Mouse (Mus musculus): Measurements from ENCODE around the gene Cox7b. TPM values are rescaled to one million over a fixed set of nuclear protein-coding genes. Genes with fewer than 3 reads are reported as not detected.

The Cox7b gene
- polyA plus RNA-seq, 1 experiment from 2014 or later: 896 TPM

DNA sequence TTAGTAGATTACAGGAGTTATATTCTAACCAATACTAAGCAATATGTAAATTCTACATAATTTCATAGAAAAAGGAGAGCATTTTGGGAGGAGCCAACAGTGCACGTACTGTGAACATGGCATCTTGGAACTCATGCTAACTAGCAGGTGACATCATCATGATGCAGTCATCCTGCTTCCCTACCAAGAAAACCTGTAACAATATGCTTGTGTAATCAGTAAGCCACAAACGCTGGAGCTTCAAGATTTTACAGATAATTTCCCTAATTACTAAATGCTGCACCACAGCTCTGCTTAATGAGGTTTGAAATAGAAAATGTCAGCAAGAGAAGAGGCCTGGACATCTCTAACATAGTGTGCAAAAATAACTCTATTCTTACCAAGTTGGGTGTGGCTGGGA is 20.2 kb downstream of the Cox7b start:
- Histone ChIP-seq H3K9ac (ENCODE audit: low read depth, low read length) (no peak overlapping the region), H3K4me2 (replicated peaks; ENCODE audit: low read depth) (no peak overlapping the region), H3K27ac (ENCODE audit: low read depth, low read length) (no peak overlapping the region), H3K36me3 (ENCODE audit: control insufficient read depth, insufficient read depth) (no peaks in the 10 kb centered on the region), H3K4me3 (ENCODE audit: low read depth, low read length) (no peak overlapping the region), H3K9me3 (ENCODE audit: control insufficient read depth) (no peaks in the 10 kb centered on the region), H3K27me3 (replicated peaks; ENCODE audit: control insufficient read depth, insufficient read depth, low read length) (no peaks in the 10 kb centered on the region), H3K4me1 (replicated peaks; ENCODE audit: control insufficient read depth, insufficient read depth, low read length) (no peaks in the 10 kb centered on the region)
- 53% methylated on average over 2 of the region's 2 CpGs for WGBS
- TF ChIP-seq CTCF (IDR thresholded peaks at IDR 0.05; ENCODE audit: low read depth): no peak
- ATAC-seq: no peak

DNA sequence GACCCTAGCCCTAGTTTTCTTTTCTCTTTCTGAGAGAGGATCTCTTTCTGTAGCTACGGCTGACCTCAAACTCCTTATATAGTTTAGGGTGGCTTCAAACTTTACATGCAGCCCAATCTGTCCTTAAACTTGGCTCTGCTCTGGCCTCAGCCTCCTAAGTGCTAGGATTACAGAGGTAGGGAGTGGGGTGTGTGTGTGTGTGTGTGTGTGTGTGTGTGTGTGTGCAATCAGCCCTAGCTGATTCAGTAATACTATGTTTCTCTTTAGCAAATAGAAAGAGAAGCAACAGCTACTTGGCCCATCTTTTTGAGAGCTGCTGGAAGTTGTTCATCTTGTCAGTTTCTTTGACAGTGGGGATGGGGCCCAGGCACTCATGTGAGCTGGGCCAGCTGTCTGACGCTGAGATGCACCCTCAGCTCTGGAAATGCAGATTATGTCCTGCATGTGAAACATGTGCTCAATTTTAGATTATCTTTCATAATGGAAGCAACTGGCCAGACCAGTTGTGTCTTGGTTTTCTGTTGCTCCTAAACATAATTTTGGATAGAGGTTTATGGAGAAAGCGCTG is 21.8 kb downstream of the Cox7b start:
- no peak overlapping the region for H3K4me3 ChIP-seq (ENCODE audit: low read depth, low read length)
- no peaks in the 10 kb centered on the region for H3K4me1 ChIP-seq (replicated peaks; ENCODE audit: control insufficient read depth, insufficient read depth, low read length)
- no peak overlapping the region for H3K9ac ChIP-seq (ENCODE audit: low read depth, low read length)
- H3K27me3 ChIP-seq (replicated peaks; ENCODE audit: control insufficient read depth, insufficient read depth, low read length): no peaks in the 10 kb centered on the region
- 65% methylated on average over 3 of the region's 3 CpGs for WGBS
- no peak for ATAC-seq
- no peak overlapping the region for H3K4me2 ChIP-seq (replicated peaks; ENCODE audit: low read depth)
- H3K36me3 ChIP-seq (ENCODE audit: control insufficient read depth, insufficient read depth): no peaks in the 10 kb centered on the region
- no peak overlapping the region for H3K27ac ChIP-seq (ENCODE audit: low read depth, low read length)
- no peaks in the 10 kb centered on the region for H3K9me3 ChIP-seq (ENCODE audit: control insufficient read depth)
- TF ChIP-seq CTCF (IDR thresholded peaks at IDR 0.05; ENCODE audit: low read depth): no peak

DNA sequence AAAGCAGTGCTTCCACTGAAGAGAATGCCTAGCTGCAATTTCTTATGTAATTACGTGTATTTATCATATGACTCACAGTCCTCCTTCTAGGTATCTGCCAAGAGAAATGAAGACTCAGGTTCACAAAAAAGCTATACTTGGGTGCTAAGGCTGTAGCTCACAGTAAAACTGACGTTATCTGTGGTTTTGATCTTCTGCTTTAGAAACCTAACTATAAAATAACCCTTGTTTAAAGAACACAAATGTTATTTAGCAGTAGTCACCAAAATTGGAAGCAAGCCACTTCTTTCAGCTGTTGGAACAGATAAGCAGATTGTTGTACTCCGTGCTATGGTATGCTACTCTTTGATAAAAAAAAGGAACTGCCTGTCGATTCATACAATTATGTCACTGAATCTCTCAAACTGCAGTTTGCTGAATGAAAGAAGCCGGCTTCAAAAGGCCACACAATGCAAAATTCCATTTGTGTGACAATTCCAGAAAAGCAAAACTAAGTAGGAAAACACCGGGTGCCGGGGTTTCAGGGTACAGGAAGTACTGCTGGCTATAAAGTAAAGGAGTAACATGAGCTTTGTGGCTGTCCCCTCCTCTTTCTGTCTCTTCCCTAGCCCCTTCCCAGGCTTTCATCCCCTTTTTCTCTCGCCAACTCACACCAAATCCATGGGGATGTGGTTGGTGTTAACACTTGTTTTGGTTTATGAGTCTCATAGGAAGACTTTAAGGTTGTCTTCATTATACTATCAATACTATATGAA is 28.5 kb downstream of the Cox7b start:
- no peak overlapping the region for H3K4me2 ChIP-seq (replicated peaks; ENCODE audit: low read depth)
- no peak for ATAC-seq
- no peaks in the 10 kb centered on the region for H3K36me3 ChIP-seq (ENCODE audit: control insufficient read depth, insufficient read depth)
- no peaks in the 10 kb centered on the region for H3K9me3 ChIP-seq (ENCODE audit: control insufficient read depth)
- TF ChIP-seq CTCF (IDR thresholded peaks at IDR 0.05; ENCODE audit: low read depth): no peak
- no peak overlapping the region for H3K9ac ChIP-seq (ENCODE audit: low read depth, low read length)
- no peak overlapping the region for H3K4me3 ChIP-seq (ENCODE audit: low read depth, low read length)
- WGBS: 46% methylated on average over 8 of the region's 8 CpGs
- H3K27ac ChIP-seq (ENCODE audit: low read depth, low read length): peak overlapping the region; percentile 21; the same call in 1 of the 2 replicates
- H3K27me3 ChIP-seq (replicated peaks; ENCODE audit: control insufficient read depth, insufficient read depth, low read length): no peaks in the 10 kb centered on the region
- H3K4me1 ChIP-seq (replicated peaks; ENCODE audit: control insufficient read depth, insufficient read depth, low read length): 0 out of 2 replicates have a peak, but pooled peaks cover 2% of the 10 kb centered on the region

DNA sequence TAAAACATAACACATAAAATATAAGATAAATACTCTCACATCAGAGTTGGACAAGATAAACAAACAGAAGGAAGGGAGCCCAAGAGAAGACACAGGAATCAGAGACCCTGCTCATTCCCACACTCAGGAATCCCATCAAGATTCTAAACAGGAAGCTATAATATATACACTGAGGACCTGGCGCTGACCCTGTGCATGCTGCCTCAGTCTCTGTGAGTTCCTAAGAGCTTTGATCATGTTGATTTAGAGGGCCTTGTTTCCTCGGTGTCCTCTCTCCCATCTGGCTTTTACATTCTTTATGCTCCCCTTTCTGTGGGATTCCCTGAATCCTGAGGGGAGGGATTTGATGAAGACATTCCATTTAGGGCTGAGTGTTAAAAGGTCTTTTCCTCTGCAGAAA is 30.0 kb downstream of the Cox7b start:
- H3K9ac ChIP-seq (ENCODE audit: low read depth, low read length): no peak overlapping the region
- H3K27ac ChIP-seq (ENCODE audit: low read depth, low read length): no peak overlapping the region
- no peak overlapping the region for H3K4me3 ChIP-seq (ENCODE audit: low read depth, low read length)
- H3K27me3 ChIP-seq (replicated peaks; ENCODE audit: control insufficient read depth, insufficient read depth, low read length): no peaks in the 10 kb centered on the region
- H3K9me3 ChIP-seq (ENCODE audit: control insufficient read depth): no peaks in the 10 kb centered on the region
- ATAC-seq: no peak
- 37% methylated on average over 2 of the region's 2 CpGs for WGBS
- no peak overlapping the region for H3K4me2 ChIP-seq (replicated peaks; ENCODE audit: low read depth)
- 0 out of 2 replicates have a peak, but pooled peaks cover 2% of the 10 kb centered on the region for H3K4me1 ChIP-seq (replicated peaks; ENCODE audit: control insufficient read depth, insufficient read depth, low read length)
- no peaks in the 10 kb centered on the region for H3K36me3 ChIP-seq (ENCODE audit: control insufficient read depth, insufficient read depth)
- no peak for TF ChIP-seq CTCF (IDR thresholded peaks at IDR 0.05; ENCODE audit: low read depth)

DNA sequence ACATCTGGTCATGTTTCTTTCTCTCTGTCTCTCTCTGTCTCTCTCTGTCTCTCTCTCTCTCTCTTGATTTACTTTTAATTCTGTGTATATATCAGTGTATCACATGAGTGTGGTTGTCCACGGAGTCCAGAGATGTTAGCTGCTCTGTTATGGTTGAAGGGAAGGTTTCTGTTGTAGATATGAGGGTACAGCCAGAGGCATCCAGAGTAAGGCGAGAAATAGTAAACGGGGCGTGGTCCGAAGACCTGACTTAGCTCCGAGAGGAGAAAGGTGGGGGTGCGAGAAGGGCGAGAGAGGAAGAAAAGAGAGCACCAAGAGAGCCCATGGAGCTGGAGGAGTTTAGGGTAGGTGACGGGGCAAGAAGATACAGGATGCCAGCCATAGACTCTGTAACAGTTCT is 30.4 kb downstream of the Cox7b start:
- no peak for TF ChIP-seq CTCF (IDR thresholded peaks at IDR 0.05; ENCODE audit: low read depth)
- 61% methylated on average over 9 of the region's 9 CpGs for WGBS
- no peaks in the 10 kb centered on the region for H3K27me3 ChIP-seq (replicated peaks; ENCODE audit: control insufficient read depth, insufficient read depth, low read length)
- H3K4me3 ChIP-seq (ENCODE audit: low read depth, low read length): no peak overlapping the region
- no peak for ATAC-seq
- 0 out of 2 replicates have a peak overlapping the region, but pooled peaks have one; percentile 13 for H3K4me2 ChIP-seq (replicated peaks; ENCODE audit: low read depth)
- no peak overlapping the region for H3K9ac ChIP-seq (ENCODE audit: low read depth, low read length)
- H3K4me1 ChIP-seq (replicated peaks; ENCODE audit: control insufficient read depth, insufficient read depth, low read length): 0 out of 2 replicates have a peak, but pooled peaks cover 2% of the 10 kb centered on the region
- H3K27ac ChIP-seq (ENCODE audit: low read depth, low read length): peak overlapping the region; percentile 35
- H3K36me3 ChIP-seq (ENCODE audit: control insufficient read depth, insufficient read depth): no peaks in the 10 kb centered on the region
- no peaks in the 10 kb centered on the region for H3K9me3 ChIP-seq (ENCODE audit: control insufficient read depth)

DNA sequence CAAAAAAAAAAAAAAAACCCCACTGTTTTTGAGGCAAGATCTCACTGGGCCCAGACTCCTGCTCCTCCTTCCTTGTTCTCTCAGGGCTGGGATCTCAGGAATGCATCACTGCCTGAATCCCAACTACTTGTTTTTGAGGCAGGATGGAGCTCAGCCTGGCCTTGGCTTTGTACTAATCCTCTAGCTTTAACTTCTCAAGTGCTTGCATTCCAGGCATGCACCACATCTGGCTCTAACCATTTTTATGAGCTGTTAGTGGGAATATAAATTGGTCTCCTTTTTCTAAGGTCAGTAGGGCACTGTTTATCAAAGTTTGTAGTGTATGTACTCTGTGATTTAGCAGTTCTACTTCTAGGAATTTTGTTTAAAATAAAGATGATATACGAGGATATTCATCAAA is 32.7 kb downstream of the Cox7b start:
- Histone ChIP-seq H3K4me1 (replicated peaks; ENCODE audit: control insufficient read depth, insufficient read depth, low read length) (0 out of 2 replicates have a peak, but pooled peaks cover 2% of the 10 kb centered on the region), H3K4me3 (ENCODE audit: low read depth, low read length) (no peak overlapping the region), H3K27ac (ENCODE audit: low read depth, low read length) (no peak overlapping the region), H3K36me3 (ENCODE audit: control insufficient read depth, insufficient read depth) (no peaks in the 10 kb centered on the region), H3K27me3 (replicated peaks; ENCODE audit: control insufficient read depth, insufficient read depth, low read length) (no peaks in the 10 kb centered on the region), H3K4me2 (replicated peaks; ENCODE audit: low read depth) (no peak overlapping the region), H3K9ac (ENCODE audit: low read depth, low read length) (no peak overlapping the region), H3K9me3 (ENCODE audit: control insufficient read depth) (no peaks in the 10 kb centered on the region)
- ATAC-seq: no peak
- WGBS: 52% methylated on average over 1 of the region's 1 CpGs
- no peak for TF ChIP-seq CTCF (IDR thresholded peaks at IDR 0.05; ENCODE audit: low read depth)

Other genes starting within 250 kb of the Cox7b start
- 39.9 and 48.9 TPM in 2 replicates for gene Atrx, start 86.3 kb upstream of the Cox7b start, polyA plus RNA-seq (2015; fragmentation: Nextera tagmentation; extraction: Ambion mirVana)
- gene Magt1, start 3.8 kb upstream of the Cox7b start, polyA plus RNA-seq (2015; fragmentation: Nextera tagmentation; extraction: Ambion mirVana): 30.5 and 31.5 TPM in 2 replicates
- 9.3 and 10.1 TPM in 2 replicates for gene Atp7a, start 11.6 kb downstream of the Cox7b start, polyA plus RNA-seq (2015; fragmentation: Nextera tagmentation; extraction: Ambion mirVana)
- gene Tlr13, start 127.5 kb downstream of the Cox7b start, polyA plus RNA-seq (2015; fragmentation: Nextera tagmentation; extraction: Ambion mirVana): 0.82 and 0.94 TPM in 2 replicates
- 185 and 193 TPM in 2 replicates for gene Pgk1, start 171.4 kb downstream of the Cox7b start, polyA plus RNA-seq (2015; fragmentation: Nextera tagmentation; extraction: Ambion mirVana)
- 6.9 and 7.6 TPM in 2 replicates for gene Taf9b, start 205.5 kb downstream of the Cox7b start, polyA plus RNA-seq (2015; fragmentation: Nextera tagmentation; extraction: Ambion mirVana)
- not detected in 2 replicates for gene Fnd3c2, start 239.7 kb downstream of the Cox7b start, polyA plus RNA-seq (2015; fragmentation: Nextera tagmentation; extraction: Ambion mirVana)

Data from intestine, postnatal 0 days (tissue).